Mouse (Mus musculus): Measurements from ENCODE around the gene Ttc39a.

DNA sequence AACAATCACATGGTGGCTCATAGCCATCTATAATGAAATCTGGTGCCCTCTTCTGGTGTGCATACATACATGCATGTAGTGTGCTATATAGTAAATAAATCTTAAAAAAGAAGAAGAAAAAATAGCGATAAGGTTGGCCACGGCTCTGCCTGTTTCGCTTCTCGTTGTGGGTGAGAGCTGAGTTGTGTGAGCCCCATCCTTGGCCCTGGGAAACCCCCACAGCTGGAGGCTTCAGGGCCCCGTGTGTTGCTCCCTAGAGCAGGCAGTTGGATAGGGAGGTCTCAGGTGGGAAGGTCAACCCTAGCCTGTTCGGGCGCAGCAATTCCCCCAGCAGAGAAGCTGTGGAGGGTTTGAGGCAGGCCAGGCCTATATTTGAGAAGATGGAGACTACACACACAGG, 23.8 kb downstream of the Ttc39a start:
- no peak for TF ChIP-seq POLR2A (IDR thresholded peaks at IDR 0.05; ENCODE audit: insufficient read length, low read depth)
- no peak for TF ChIP-seq MYOD1 (IDR thresholded peaks at IDR 0.05; ENCODE audit: control insufficient read depth in 1 of 3, insufficient read length in 2 of 3, low read depth in 2 of 3)
- no peak for TF ChIP-seq CEBPB (IDR thresholded peaks at IDR 0.05; ENCODE audit: insufficient read depth, poor library complexity, severe bottlenecking)
